Mouse (Mus musculus) naive thymus-derived CD4-positive, alpha-beta T cell, adult 2 months (primary cell): ENCODE results near the gene B230104I21Rik.

Source experiments
- DNase-seq: peaks from one replicate; pipeline ENCODE4 v3.0.0-alpha.2; 2011; ENCODE audit warnings: low read depth

B230104I21Rik gene

GRCm38 (mm10) chr4:154393196-154394122 is 57.5 kb downstream of the B230104I21Rik start:
- no peak for DNase-seq

GRCm38 (mm10) chr4:154394123-154394722 is 58.3 kb downstream of the B230104I21Rik start:
- DNase-seq: no peak

- DNase-seq: no peak
Observed at GRCm38 (mm10) chr4:154396652-154397301, 60.9 kb downstream of the B230104I21Rik start.
